Mouse (Mus musculus) retina, postnatal 1 day (tissue): Measurements from ENCODE around the gene Rxrb.
"Not testable (repeated sequence)": the region's sequence is repeated elsewhere in the genome, so short reads cannot be mapped to it uniquely, and the experiment has no call there.

Experiments
- DNase-seq: peaks from one replicate; pipeline ENCODE4 v3.0.0-alpha.2; 2012

Rxrb gene

GRCm38 (mm10) chr17:34031465-34032173 is at the start of gene Rxrb, which contains the start of gene Slc39a7:
Gene Rxrb (plus strand): TSS chr17:34031812.
Gene Slc39a7 (minus strand): TSS chr17:34031682.
- DNase-seq, result peak; percentile 99

- DNase-seq, result peak; percentile 76
These were observed 49.5 kb upstream of the Rxrb start for GRCm38 (mm10) chr17:33982136-33982535.

- DNase-seq, result peak; percentile 91
These were observed 39.6 kb upstream of the Rxrb start for GRCm38 (mm10) chr17:33991788-33992664.

GRCm38 (mm10) chr17:33994959-33995358 is 36.7 kb upstream of the Rxrb start:
- DNase-seq, result no peak

- no peak for DNase-seq
These were observed 36.0 kb upstream of the Rxrb start for GRCm38 (mm10) chr17:33995651-33996050.

- not testable (repeated sequence) for DNase-seq
These were observed 34.6 kb upstream of the Rxrb start for GRCm38 (mm10) chr17:33997025-33997424.

- DNase-seq, result not testable (repeated sequence)
These were observed 32.9 kb upstream of the Rxrb start for GRCm38 (mm10) chr17:33998697-33999096.

- DNase-seq, result no peak
These were observed 32.1 kb upstream of the Rxrb start for GRCm38 (mm10) chr17:33999341-34000149.

- DNase-seq, result peak; percentile 76
These were observed 31.5 kb upstream of the Rxrb start, which contains the start of gene H2-K1 for GRCm38 (mm10) chr17:34000150-34000537. Gene H2-K1 (minus strand): TSS chr17:34000347.

- not testable (repeated sequence) for DNase-seq
These were observed 30.8 kb upstream of the Rxrb start for GRCm38 (mm10) chr17:34000796-34001195.

GRCm38 (mm10) chr17:34003426-34003825 is 28.2 kb upstream of the Rxrb start:
- peak; percentile 71 for DNase-seq

- DNase-seq, result no peak
These were observed 25.0 kb upstream of the Rxrb start for GRCm38 (mm10) chr17:34006570-34006969.

- no peak for DNase-seq
These were observed 21.5 kb upstream of the Rxrb start for GRCm38 (mm10) chr17:34010156-34010555.

GRCm38 (mm10) chr17:34013436-34013835 is 18.2 kb upstream of the Rxrb start:
- no peak for DNase-seq

- no peak for DNase-seq
These were observed 9.8 kb upstream of the Rxrb start for GRCm38 (mm10) chr17:34021539-34022413.

GRCm38 (mm10) chr17:34022414-34022783 is 9.2 kb upstream of the Rxrb start:
- no peak for DNase-seq

GRCm38 (mm10) chr17:34022987-34023386 is 8.6 kb upstream of the Rxrb start:
- no peak for DNase-seq

- no peak for DNase-seq
These were observed 7.9 kb upstream of the Rxrb start for GRCm38 (mm10) chr17:34023678-34024077.

- peak; percentile 93 for DNase-seq
These were observed 7.2 kb upstream of the Rxrb start, which contains the start of gene Ring1 for GRCm38 (mm10) chr17:34024317-34024821. Gene Ring1 (minus strand): TSS chr17:34024680.

GRCm38 (mm10) chr17:34024861-34025755 is 6.5 kb upstream of the Rxrb start:
- DNase-seq, result peak; percentile 72

- DNase-seq, result peak; percentile 62
These were observed 5.9 kb upstream of the Rxrb start for GRCm38 (mm10) chr17:34025756-34026151.
